Mouse (Mus musculus): ENCODE results near the gene Il6st. TPM values are rescaled to one million over a fixed set of nuclear protein-coding genes. Genes with fewer than 3 reads are reported as not detected.
A peak's percentile ranks its signal among the peaks of the same experiment; 100 is the strongest.

Gene Il6st
- polyA plus RNA-seq, 1 experiment, result 11.0 TPM

- no peak for DNase-seq (ENCODE audit: low read depth, low spot score)
- WGBS, result 59% methylated on average over 11 of the region's 11 CpGs
These were observed 47.4 kb downstream of the Il6st start for GRCm38 (mm10) chr13:112511261-112511660.

GRCm38 (mm10) chr13:112511810-112512209 lies 47.9 kb downstream of the Il6st start:
- WGBS, result 33% methylated on average over 7 of the region's 7 CpGs
- DNase-seq (ENCODE audit: low read depth, low spot score), result no peak

- DNase-seq (ENCODE audit: low read depth, low spot score), result no peak
These were observed 49.0 kb downstream of the Il6st start for GRCm38 (mm10) chr13:112512824-112513223.

GRCm38 (mm10) chr13:112514546-112514945 lies 50.7 kb downstream of the Il6st start:
- no peak for DNase-seq (ENCODE audit: low read depth, low spot score)
- 43% methylated on average over 1 of the region's 1 CpGs for WGBS

More at GRCm38 (mm10) chr13:112512824-112513223, 49.0 kb downstream of the Il6st start:
- WGBS, result 62% methylated on average over 5 of the region's 5 CpGs

GRCm38 (mm10) chr13:112522261-112522660 lies 58.4 kb downstream of the Il6st start:
- no peak for DNase-seq (ENCODE audit: low read depth, low spot score)
- WGBS, result 58% methylated on average over 6 of the region's 6 CpGs

GRCm38 (mm10) chr13:112522896-112523295 lies 59.0 kb downstream of the Il6st start:
- no peak for DNase-seq (ENCODE audit: low read depth, low spot score)
- WGBS, result 78% methylated on average over 3 of the region's 3 CpGs

- DNase-seq (ENCODE audit: low read depth, low spot score), result no peak
- WGBS, result 63% methylated on average over 10 of the region's 10 CpGs
These were observed 59.6 kb downstream of the Il6st start for GRCm38 (mm10) chr13:112523346-112523970.

GRCm38 (mm10) chr13:112527186-112527585 lies 63.3 kb downstream of the Il6st start:
- WGBS, result 44% methylated on average over 1 of the region's 1 CpGs

GRCm38 (mm10) chr13:112529893-112530292 lies 66.0 kb downstream of the Il6st start:
- peak; percentile 27 for DNase-seq (ENCODE audit: low read depth, low spot score)
- 18% methylated on average over 3 of the region's 3 CpGs for WGBS

More at GRCm38 (mm10) chr13:112527186-112527585, 63.3 kb downstream of the Il6st start:
- DNase-seq (ENCODE audit: low read depth, low spot score), result no peak

GRCm38 (mm10) chr13:112532235-112532634 lies 68.4 kb downstream of the Il6st start:
- 83% methylated on average over 6 of the region's 6 CpGs for WGBS
- DNase-seq (ENCODE audit: low read depth, low spot score), result no peak

- 78% methylated on average over 9 of the region's 9 CpGs for WGBS
- no peak for DNase-seq (ENCODE audit: low read depth, low spot score)
These were observed 69.7 kb downstream of the Il6st start for GRCm38 (mm10) chr13:112533556-112533955.

- DNase-seq (ENCODE audit: low read depth, low spot score), result no peak
These were observed 72.7 kb downstream of the Il6st start for GRCm38 (mm10) chr13:112536611-112537010.

GRCm38 (mm10) chr13:112537065-112537464 lies 73.2 kb downstream of the Il6st start:
- DNase-seq (ENCODE audit: low read depth, low spot score), result no peak
- 90% methylated on average over 7 of the region's 7 CpGs for WGBS

More at GRCm38 (mm10) chr13:112536611-112537010, 72.7 kb downstream of the Il6st start:
- 43% methylated on average over 4 of the region's 4 CpGs for WGBS

- no peak for DNase-seq (ENCODE audit: low read depth, low spot score)
- 51% methylated on average over 3 of the region's 3 CpGs for WGBS
These were observed 76.7 kb downstream of the Il6st start for GRCm38 (mm10) chr13:112540616-112541015.

GRCm38 (mm10) chr13:112541223-112541975 lies 77.5 kb downstream of the Il6st start:
- 60% methylated on average over 10 of the region's 10 CpGs for WGBS
- DNase-seq (ENCODE audit: low read depth, low spot score), result no peak

GRCm38 (mm10) chr13:112551641-112552548 lies 88.0 kb downstream of the Il6st start:
- WGBS, result 76% methylated on average over 7 of the region's 7 CpGs
- DNase-seq (ENCODE audit: low read depth, low spot score), result no peak

GRCm38 (mm10) chr13:112553304-112553703 lies 89.4 kb downstream of the Il6st start:
- no peak for DNase-seq (ENCODE audit: low read depth, low spot score)
- WGBS, result 87% methylated on average over 5 of the region's 5 CpGs

- WGBS, result 25% methylated on average over 2 of the region's 2 CpGs
- no peak for DNase-seq (ENCODE audit: low read depth, low spot score)
These were observed 92.6 kb downstream of the Il6st start for GRCm38 (mm10) chr13:112556501-112556900.
